Mouse (Mus musculus): ENCODE measurements around the gene Pou2f2.

Gene Pou2f2

DNA sequence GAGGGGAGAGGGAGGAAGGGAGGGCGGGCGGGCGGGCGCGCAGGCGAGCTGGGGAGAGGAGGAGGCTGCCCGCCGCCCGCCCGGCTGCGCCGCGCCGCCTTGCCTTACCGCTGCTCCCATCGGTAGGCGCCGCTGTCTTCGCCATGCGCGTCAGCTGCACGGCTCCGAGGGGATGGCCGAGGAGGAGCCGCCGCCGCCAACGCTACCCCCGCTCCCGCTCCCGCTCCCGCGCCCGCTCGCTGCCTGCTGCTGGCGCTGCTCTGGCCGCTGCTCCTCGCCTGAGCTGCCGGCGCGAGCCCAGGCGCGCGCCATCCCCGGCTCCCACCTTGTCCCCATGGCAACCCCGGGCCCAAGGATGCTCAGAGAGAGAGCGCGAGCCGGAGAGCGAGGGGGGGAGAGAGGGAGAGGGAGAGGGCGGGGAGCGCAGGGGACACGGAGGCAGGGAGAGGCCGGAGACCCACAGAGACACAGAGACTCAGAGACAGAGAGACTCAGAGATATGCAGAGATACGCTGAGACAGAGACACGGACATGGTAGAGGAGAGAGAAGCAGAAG is at the start of gene Pou2f2:
TSS of gene Pou2f2 (minus strand) at position 121 of the 556 bp plus-strand sequence.
- peak; percentile 69 to 75 for DNase-seq

DNA sequence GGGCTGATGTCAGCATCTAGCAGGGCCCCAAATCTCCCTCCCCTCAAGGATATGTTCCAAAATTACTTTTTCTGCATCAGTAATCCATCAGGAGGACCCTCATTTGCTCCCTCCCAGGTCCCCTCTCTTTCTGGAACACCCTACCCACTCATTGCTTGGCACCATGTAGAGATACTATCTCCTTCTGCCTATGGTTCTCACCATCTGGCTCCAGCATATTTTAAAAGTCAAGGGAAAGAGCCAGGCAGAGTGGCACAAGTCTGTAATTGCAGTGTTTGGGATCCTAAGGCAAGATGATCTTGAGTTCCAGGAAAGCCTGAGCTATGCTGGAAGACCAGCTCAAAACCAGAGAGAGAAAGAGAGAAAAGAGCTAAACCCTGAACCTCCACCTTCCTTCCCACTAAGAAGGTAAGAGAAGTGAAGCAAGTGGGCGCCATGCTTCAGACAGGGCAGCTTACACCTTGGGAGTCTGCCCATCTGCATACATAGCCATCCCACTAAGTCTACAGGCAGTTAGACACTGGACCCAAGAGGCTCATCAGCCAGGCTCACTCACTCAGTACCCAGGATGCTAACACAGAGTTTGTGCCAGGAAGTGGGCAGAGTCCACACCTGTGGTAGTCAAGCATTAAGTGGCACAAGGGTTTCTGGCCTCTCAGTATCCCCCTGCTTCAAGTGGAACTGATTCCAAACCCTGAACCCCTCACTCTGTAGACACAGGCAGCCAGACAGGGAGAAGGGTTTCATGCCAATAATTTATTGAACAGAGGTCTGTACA is 48.2 kb upstream of the Pou2f2 start:
- no peak for DNase-seq

DNA sequence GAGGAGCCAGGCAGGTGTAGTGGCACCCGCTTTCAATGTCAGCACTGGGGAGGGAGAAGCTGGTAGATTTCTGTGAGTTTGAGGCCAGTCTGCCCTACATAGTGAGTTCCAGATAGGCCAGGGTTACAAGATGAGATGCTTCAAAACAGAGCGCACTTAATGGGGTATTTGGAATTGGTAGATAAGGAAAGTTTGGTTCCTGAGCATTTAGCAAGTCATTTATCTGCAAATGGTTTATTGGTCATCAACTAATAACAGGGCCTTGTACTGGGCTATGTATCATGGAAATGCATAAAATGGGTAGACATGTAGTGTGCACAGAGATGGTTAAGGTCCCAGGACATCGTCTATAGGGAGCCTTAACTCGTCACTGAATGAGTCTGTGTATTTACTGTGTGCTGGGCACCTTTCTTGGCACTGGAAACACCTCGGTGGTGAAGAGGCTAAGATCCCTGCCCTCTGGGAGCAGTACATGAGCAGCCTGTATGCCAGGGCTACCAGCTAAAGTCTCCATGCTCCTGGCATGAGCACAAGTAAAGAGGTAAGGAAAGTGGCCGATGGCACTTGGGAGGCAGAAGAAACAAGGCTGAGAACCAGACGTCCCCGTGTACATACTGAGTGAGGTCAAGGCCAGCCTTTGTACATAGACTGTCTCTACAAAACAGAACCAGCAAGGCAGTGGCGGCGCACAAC is 42.9 kb upstream of the Pou2f2 start:
- DNase-seq = no peak

DNA sequence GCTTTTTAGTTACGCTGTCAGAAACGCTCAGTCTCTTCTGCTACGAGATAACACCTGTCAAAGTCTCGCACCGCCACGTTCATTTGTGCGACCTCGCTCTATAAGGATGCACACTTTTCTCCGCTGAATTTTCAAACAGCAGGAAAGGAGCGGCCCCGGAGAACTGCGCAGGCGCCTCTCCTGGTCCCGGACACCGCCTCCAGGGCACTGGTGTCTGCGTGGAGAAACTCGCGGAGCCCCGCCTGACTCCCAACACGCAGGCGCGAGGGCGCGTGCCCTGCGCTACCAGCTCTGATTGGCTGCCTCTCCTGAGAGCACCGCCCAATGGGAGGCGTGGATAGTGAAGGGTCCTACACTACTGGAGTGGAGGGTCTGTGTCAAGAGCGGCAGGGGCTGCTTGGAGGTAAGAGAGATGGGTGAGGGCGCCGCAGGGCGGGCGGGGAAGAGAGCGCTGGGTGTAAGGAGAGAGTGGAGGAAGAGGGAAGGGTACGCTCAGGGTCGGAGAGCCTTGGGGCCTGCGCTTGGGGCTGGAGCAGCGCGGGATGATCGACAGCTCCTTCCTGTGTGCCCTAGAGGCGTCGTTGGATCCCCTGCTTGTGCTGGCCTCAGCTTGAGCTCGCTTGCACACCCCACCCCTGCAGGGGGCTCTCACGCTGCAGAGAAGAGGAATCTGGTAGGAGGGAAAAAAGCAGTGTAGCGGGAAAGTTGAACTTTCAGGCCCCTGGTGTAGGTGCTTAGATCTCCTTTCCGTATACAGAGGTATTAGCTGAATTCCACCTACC is 41.8 kb upstream of the Pou2f2 start, which contains the start of gene Zfp526:
TSS of gene Zfp526 (plus strand) at position 324 of the 782 bp plus-strand sequence.
- DNase-seq = peak; percentile 98 to 99

DNA sequence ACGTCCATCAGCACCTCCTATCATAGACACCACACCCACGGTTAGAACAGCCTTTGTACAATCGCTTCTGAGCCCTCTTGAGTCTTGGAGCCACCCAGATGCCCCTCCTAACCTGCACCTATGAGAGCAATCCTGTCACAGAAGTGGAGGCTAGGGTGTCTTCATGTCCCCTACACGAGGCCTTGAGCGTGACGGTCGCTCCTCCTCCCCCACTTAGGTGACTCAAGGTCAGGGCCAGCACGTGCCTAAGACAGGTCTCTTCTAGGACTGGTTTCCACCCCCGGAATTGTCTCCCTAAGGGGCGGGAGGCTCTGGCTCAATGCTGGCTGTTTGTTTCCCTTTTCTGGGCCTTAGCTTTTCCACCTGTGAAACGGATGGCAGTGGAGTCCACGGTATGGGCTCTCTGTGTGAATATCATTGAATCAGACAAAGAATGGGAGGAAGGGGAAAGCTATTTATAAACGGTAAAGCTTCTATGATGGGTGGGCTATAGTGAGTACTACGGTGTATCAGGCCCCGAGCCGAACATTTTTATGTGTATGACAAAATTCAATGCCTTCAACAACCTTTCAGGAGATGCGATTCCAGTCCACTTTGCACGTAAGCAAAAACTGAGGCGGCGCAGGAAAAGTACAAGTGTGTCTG is 41.1 kb upstream of the Pou2f2 start, which contains the start of gene Dedd2:
TSS of gene Dedd2 (minus strand) at position 159 of the 645 bp plus-strand sequence.
- no peak for DNase-seq

DNA sequence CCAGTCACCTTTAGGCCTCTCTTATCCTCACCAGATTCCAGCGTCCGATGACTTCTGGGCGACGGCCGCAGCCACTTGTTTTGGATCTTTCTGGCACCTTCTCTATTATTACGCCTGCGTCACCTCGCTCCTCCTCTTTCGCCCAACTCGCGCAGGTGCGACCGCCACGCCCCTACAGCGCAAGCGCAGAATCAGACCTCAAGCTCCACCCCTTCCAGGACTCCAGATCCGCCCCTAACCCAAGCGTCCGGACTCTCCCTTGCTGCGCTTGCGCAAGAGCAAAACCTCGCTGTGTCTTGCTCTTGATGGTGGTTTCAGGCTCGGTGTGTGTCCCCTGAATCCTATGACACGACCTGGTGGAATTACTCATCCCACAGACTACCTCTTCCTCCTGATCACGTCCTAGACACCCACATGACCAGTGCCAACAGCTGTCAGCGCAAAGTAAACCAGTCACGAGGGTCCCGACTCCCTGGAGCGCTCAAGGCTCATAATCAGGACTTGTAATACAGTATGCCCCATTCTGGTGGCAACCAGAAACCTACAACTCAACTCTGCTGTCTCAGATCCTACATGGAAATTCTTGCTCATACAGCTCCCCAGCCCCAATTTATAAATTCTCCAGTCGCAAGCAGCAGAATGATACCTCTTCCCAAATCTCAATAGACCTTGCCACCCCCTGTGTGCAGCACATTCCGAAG is 40.4 kb upstream of the Pou2f2 start:
- DNase-seq = peak; percentile 95 to 96

DNA sequence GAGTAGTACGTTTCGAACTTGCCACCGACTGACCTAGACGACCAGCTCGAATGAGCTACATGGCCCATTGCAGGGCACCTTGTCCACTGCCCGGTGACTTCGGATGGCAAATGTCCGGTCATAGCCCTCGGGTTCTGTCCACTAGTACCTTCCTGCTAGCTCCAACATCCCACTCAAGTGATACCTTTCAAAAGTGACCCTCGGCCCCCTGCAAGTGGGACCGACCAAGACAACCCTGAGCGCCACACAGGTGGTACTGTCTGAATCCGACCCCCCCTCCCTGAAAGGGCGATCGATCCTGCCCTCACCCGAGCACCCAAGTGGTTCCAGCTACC is 39.9 kb upstream of the Pou2f2 start:
- DNase-seq = no peak

DNA sequence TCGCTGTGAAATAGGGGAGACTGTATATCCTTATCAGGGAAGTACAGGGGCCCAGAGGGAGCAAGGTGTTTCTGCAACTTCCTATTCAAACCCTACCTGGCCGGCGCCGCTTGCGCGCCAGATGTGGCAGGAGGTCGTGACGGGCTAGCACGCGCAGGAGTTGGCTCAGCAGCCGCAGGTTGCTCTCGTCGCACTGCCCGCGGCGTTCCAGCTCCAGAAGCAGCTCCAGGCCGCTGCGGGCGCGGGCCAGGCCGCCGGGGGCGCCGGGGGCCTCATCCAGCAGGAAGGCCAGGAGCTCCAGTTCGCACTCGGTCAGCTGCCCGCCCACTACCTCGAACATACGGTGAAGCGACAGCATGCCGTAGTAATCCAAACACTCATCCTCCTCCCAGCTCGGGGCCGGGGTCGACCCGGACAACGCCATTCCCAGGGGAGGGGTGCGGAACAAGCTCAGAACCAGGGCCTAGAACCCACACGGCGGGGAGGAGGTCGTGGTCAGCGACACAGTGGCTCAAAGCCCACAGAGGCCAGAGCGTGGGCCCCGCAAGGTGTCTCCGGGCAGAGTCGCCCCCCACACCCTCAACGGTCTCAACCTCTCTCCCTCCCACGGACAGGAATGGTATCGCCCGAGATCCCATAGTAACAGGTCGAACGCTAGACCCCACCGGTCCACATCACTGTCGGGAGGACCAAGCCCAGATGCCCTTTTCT is 39.3 kb upstream of the Pou2f2 start:
- peak; percentile 59 to 61 for DNase-seq

DNA sequence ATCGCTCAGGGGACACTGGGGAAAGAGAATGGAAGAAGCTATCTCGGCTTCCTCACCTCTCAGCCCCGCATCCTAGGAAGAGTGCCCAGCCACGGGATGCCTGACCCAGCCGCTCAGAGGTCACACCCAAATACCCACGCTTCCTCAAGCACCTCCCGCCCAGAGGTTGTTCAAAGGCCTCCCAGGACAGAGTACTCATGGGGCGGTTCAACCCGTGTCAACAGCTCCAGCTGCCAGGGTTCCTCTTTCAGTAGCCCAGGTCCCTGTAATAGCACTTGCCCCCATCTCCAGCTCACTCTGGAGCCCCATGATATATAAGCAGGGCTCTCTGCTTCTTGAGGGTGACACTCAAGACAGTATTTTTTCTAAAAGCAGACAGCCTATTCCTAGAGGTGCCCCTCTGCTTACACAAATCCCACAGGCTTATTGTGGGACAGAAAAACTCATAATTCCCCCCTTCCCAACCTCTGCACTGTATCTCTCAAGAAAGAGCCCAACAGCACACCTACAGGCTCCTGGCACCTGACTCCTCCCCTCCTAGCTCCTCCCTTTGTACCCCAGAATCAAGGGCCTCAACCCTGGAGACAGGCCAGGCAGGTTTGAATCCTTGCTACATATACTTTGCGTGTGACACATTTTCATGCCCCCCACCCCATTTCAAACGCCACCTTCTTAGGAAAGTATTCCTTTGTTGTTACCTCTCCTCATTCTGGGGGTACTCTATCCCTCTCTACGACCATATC is 38.3 kb upstream of the Pou2f2 start:
- peak; percentile 38 to 50 for DNase-seq

DNA sequence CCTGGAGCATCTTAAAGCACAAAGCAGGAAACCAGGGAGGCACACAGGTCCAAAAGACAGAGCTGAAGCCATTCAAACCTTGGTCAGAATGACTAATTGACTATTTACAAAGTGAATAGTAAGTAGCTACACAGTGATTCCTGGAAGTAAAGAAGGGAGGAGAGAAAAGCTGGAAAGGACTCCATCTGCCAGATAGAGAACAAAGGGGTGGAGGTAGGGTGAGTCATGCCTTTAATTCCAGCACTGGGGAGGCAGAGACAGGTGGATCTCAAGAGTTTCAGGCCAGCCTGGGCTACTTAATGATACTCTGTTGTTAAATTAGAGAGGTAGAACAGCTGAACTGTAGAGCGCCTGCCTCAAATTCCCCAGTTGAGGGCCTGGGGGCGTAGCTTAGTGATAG is 34.6 kb upstream of the Pou2f2 start:
- DNase-seq = no peak

DNA sequence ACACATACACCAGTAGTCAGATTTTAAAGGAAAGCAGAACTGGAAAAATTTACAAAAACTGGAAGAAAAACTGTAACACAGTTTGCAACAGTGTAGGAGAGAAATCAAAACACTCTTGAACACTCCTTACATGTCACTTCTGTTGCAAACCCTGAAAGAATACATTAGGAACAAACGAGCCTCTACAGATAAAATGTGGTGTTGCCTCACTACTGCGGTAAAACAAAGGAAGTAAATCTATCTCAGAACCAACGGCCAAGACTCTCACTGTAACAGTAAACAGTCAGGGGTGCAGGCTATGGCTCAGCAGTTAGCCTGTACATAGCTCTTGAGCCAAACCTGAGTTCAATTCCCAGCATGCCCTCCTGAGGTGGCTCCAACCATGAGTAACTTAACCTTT is 33.6 kb upstream of the Pou2f2 start:
- DNase-seq = no peak

DNA sequence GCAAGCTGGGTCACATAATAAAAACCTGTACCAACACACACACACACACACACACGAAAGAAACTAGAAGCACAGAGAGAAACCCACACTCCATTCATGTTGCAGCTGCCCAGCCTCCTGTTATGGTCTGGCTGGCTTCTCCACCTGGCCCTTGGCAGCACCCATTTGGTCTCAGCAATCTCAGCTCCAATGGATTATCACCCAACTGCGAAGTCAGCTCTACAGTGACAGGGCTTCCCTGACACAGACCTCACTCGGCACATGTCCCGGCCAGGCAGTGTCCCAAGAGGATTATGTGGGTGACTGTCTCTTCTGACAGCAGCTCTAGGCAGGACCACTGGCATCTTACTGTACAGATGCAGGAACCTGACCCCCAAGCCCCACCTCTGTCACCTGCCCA is 31.0 kb upstream of the Pou2f2 start:
- no peak for DNase-seq

DNA sequence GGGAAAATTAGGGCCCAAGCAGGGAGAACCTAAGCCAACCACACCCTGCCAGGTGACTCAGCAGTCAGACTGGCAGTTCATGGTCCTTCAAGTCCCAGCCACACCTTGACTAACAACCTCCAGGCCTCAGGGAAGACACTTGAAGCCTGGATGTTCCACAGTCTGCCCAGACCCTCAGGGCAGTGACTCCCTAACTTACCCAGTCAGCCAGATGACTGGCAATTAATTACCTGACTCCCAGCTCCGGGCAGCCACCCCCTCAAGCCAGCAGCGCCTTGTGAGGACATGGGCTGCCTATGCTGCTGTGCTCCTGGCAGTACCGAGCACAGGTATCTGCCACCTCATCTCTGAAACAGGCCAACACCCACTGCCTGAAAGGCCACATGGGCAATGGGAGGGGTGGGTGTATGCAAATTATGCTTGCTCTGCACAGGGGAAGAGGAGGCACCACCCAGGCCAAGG is 29.7 kb upstream of the Pou2f2 start:
- DNase-seq = no peak

DNA sequence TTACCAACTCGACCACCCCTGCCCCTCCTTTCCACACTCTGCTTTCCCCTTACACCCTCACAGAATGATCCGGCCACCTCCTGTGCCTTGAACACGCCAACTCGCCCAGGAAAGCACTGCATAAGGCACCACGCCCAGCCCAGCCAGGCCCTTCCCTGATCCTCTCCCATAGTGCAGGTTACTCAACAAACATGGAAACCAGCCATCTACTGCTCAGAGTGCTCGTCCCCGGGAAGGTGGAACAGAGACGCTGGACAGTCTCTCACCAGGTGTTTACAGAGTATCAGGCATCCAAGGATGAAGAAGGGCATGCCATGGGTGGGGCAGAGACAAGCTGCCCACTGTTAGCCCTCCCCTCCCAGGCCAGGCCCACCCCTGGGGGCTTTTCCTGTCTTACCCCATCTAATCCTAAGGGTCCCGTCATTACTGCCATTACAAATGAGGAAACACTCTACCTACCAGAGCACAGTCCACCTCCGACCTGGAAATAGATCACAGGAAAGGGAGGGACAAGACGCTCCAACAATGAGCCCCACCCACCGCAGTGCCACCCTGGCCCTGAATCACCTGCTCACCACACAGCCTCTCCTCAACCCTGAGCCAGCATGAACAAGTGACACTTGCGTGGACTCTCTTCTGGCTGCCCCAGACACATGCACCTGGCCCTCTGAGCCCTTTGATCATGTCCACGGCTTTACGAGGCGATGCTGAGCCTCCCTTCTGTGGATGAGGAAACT is 26.7 kb upstream of the Pou2f2 start:
- DNase-seq = peak in 1 of 2 experiments; percentile 21

DNA sequence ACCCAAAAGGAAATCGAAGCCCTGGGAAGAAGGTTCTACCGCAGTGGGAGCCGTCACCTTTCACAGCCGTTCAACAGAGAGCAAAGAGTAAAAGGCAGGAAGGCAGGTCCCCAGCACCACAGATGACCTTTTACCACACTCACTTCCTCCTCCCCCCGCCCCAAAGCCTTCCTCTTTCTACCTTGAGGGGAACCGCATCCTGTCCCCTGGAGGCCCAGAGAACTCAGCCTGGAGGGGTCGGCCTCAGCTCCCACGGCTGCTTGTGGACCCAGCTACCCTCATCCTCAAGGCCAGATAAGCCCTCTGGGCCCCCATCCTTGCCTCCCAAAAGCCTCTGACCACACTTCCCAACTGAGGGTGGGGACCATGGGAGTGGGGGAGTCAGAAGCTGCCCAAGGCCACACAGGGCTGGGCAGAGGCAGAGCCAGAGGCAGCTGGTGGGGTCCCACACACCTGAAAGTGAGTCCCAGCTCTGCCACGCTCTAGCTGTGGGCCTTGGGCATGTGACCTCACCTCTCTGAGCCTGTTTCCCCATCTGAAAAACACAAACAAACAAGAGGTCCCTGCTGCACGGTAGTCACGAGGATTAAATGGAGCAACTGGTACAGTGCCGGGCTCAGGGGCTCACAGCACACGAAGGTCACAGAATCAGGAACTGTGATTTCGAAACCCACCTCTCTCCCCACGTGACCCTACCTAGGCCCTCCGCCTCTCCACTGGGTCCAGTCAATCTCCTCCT is 26.0 kb upstream of the Pou2f2 start:
- DNase-seq = peak; percentile 55 to 56

DNA sequence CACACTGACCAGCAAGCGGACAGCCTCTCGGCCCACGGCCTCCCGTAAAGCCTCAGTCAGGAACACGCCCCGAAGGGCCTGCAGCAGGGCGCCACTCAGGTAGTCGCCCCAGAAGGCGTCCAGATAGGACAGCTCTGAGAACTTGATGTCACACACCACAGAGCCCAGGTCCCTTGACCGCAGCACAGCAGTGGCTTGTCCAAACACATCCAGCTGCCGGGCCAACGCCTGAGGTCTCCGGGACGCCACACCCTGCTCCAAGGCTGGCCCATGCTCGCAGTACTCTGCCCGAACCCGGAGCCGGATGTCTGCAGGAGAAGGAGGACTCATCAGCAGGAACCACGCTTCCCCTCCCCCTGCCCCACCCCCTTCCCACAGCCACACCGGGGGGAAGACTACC is 24.1 kb upstream of the Pou2f2 start:
- peak in 1 of 2 experiments; percentile 7 for DNase-seq

DNA sequence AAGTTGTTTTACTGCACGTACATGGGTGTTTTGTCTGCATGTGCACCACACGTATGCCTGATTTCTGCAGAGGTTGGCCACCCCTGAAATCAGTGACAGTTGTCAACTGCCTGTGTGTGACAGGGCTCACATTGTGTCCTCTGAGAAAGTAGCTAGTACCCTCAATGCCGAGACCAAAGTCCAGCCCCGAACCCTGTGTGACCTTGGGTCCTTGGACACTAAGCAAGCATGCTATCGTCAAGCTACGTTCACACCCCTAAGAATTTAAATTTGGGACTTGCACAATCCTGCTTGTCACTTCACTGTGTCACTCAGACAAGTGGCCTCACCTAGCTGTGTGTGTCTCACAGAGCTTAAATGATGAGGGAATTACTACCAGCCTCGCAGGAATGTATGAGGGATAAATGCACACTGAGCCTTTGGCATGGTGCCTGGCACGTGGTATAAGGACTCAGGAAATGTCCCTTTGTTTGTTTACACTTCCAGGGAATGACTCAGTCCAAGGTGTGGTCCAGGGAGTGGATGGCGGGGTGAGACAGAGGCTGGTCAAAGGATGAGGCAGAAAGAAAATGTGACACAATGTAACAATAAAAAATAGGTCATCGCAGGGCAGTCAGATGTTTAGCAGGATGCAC is 18.0 kb upstream of the Pou2f2 start:
- peak; percentile 59 to 70 for DNase-seq

DNA sequence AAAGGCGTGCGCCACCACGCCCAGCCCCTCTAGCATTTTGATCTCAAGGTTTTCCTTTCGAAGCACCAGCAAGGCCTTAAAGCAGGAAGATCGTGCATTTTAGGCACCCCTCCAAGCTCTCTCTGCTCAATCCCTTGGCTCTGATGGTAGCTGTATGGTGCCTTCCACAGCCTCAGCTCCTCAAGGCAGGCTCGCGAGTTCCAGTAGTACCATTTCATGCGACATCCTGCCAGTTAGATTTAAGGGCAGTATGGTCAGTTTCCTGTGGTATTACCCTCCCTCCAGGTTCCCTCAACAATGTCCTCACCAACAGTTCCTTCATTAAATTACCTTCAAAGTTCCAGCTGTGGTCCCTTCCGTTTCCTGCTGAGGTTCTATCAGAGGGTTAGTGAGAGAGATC is 16.6 kb upstream of the Pou2f2 start:
- DNase-seq = no peak

All from lung, postnatal 4 days (tissue).